Mouse (Mus musculus): ENCODE data around the gene Tsen34.

- TF ChIP-seq POLR2A (IDR thresholded peaks at IDR 0.05; ENCODE audit: control insufficient read depth, low read depth, low read length): no peak
- TF ChIP-seq CTCF (IDR thresholded peaks at IDR 0.05; ENCODE audit: control insufficient read depth, insufficient read depth, insufficient replicate concordance, low read depth, low read length): no peak
Observed at GRCm38 (mm10) chr7:3703148-3703878, 10.7 kb downstream of the Tsen34 start.

All from testis, adult 2 months (tissue).